Mouse (Mus musculus): ENCODE measurements at regions not wholly inside any gene's neighbourhood (a gene's known extent, or its start where the extent isn't known, plus 50 kb on each side); places are given as distances from the start of the nearest gene placed in this dataset.

- H3K9me3 ChIP-seq (ENCODE audit: control insufficient read depth, low read length) = no peaks in the 10 kb centered on the region
- H3K4me3 ChIP-seq (ENCODE audit: insufficient read depth in 1 of 2, low read depth in 2 of 2, low read length in 2 of 2) = no peak overlapping the region
- no peak for ATAC-seq (ENCODE audit: insufficient read depth)
- H3K27ac ChIP-seq = no peak overlapping the region
- H3K4me2 ChIP-seq (ENCODE audit: low read depth) = no peak overlapping the region
- WGBS (ENCODE audit: insufficient replicate concordance) = 37% methylated on average over 12 of the region's 12 CpGs
- no peaks in the 10 kb centered on the region for H3K27me3 ChIP-seq (ENCODE audit: control insufficient read depth, insufficient read depth, low read length)
- no peak overlapping the region for H3K9ac ChIP-seq (replicated peaks)
- H3K4me1 ChIP-seq (replicated peaks; ENCODE audit: control insufficient read depth in 2 of 2, insufficient read depth in 2 of 2, low read length in 1 of 2) = no peaks in the 10 kb centered on the region
- no peak for TF ChIP-seq EP300 (IDR thresholded peaks at IDR 0.05; ENCODE audit: low read depth)
- TF ChIP-seq CTCF (IDR thresholded peaks at IDR 0.05; ENCODE audit: low read depth) = no peak
- DNase-seq (ENCODE audit: low read depth in 3 of 3, low spot score in 3 of 3) = no peak
- no peaks in the 10 kb centered on the region for H3K36me3 ChIP-seq (replicated peaks; ENCODE audit: control insufficient read depth, insufficient read depth, low read depth)
These were observed 75.6 kb downstream of the Otud1 start for GRCm38 (mm10) chr2:19732922-19733859.

DNA sequence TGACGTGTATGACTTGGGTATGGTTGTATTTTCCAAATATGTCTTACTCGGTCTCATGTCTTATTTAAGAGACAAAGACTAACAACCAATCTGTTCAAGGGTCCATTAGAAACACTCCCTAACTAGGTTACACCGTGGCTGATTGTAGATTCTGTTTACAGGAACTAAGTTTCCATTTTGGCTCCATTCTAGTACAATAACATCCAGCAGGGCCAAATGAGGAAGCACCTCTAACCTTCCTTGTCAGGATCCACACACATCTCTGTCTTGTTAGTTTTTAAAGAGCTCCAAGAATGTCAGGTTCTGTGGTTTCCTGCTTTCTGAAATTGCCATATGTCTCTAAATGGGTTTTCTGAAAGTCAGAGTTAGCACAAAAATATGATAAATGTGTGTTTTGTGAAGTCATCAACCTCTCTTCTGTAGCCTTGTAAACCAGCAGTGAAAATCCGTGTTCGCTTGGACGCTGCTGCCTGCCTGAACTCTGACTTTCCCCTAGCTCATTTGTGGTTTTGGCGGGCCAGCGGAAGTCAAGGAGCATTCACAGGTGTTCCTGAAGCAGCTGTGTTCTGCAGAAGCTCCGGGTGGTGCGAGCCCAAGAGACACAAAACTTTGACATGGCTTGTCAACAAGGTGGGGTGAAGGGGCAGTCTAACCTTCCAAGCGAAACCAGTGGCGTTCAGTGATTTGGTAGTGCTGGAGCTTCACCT, 76.8 kb downstream of the Otud1 start:
- no peak overlapping the region for H3K27ac ChIP-seq
- ATAC-seq (ENCODE audit: insufficient read depth) = no peak
- H3K4me3 ChIP-seq (ENCODE audit: insufficient read depth in 1 of 2, low read depth in 2 of 2, low read length in 2 of 2) = no peak overlapping the region
- no peaks in the 10 kb centered on the region for H3K27me3 ChIP-seq (ENCODE audit: control insufficient read depth, insufficient read depth, low read length)
- WGBS (ENCODE audit: insufficient replicate concordance) = 45% methylated on average over 12 of the region's 12 CpGs
- no peak overlapping the region for H3K9ac ChIP-seq (replicated peaks)
- H3K4me2 ChIP-seq (ENCODE audit: low read depth) = no peak overlapping the region
- no peaks in the 10 kb centered on the region for H3K9me3 ChIP-seq (ENCODE audit: control insufficient read depth, low read length)
- no peaks in the 10 kb centered on the region for H3K36me3 ChIP-seq (replicated peaks; ENCODE audit: control insufficient read depth, insufficient read depth, low read depth)
- TF ChIP-seq EP300 (IDR thresholded peaks at IDR 0.05; ENCODE audit: low read depth) (no peak), CTCF (IDR thresholded peaks at IDR 0.05; ENCODE audit: low read depth) (no peak)
- H3K4me1 ChIP-seq (replicated peaks; ENCODE audit: control insufficient read depth in 2 of 2, insufficient read depth in 2 of 2, low read length in 1 of 2) = no peaks in the 10 kb centered on the region
- DNase-seq (ENCODE audit: low read depth in 3 of 3, low spot score in 3 of 3) = no peak

DNA sequence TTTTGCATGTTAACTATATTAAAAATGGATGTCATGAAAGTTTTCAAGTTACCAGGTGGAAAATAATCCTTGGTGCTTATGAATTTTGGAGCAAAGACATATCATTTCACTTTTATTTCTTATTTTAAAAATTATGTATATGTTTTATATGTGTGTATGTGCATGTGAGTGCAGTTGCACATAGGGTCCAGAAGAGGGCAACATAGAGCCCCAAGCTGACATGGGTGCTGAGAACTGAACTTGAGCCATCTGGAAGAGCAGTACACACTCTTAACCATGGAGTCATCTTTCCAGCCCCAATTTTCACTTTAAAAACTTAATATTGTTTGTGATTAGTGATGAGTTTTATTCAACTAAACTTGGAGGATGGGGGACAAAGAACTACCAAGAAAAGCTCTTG, 84.0 kb downstream of the Otud1 start:
- ATAC-seq (ENCODE audit: insufficient read depth) = no peak
- H3K4me1 ChIP-seq (replicated peaks; ENCODE audit: control insufficient read depth in 2 of 2, insufficient read depth in 2 of 2, low read length in 1 of 2) = peaks cover 0 to 6% of the 10 kb centered on the region in 2 experiments; a peak in 1 of 4 replicates
- H3K9ac ChIP-seq (replicated peaks) = no peak overlapping the region
- TF ChIP-seq CTCF (IDR thresholded peaks at IDR 0.05; ENCODE audit: low read depth) = peak; percentile 44; the same call in 1 of the 2 replicates
- no peak for TF ChIP-seq EP300 (IDR thresholded peaks at IDR 0.05; ENCODE audit: low read depth)
- H3K27me3 ChIP-seq (ENCODE audit: control insufficient read depth, insufficient read depth, low read length) = no peaks in the 10 kb centered on the region
- no peak overlapping the region for H3K4me3 ChIP-seq (ENCODE audit: insufficient read depth in 1 of 2, low read depth in 2 of 2, low read length in 2 of 2)
- DNase-seq (ENCODE audit: low read depth in 3 of 3, low spot score in 3 of 3) = no peak
- no peak overlapping the region for H3K27ac ChIP-seq
- H3K4me2 ChIP-seq (ENCODE audit: low read depth) = no peak overlapping the region
- no peaks in the 10 kb centered on the region for H3K36me3 ChIP-seq (replicated peaks; ENCODE audit: control insufficient read depth, insufficient read depth, low read depth)
- H3K9me3 ChIP-seq (ENCODE audit: control insufficient read depth, low read length) = no peaks in the 10 kb centered on the region

- WGBS (ENCODE audit: insufficient replicate concordance) = 69% methylated on average over 4 of the region's 4 CpGs
- Histone ChIP-seq H3K36me3 (replicated peaks; ENCODE audit: control insufficient read depth, insufficient read depth, low read depth) (no peaks in the 10 kb centered on the region), H3K4me3 (ENCODE audit: insufficient read depth in 1 of 2, low read depth in 2 of 2, low read length in 2 of 2) (no peak overlapping the region), H3K27me3 (ENCODE audit: control insufficient read depth, insufficient read depth, low read length) (no peaks in the 10 kb centered on the region), H3K9ac (replicated peaks) (no peak overlapping the region), H3K4me2 (ENCODE audit: low read depth) (no peak overlapping the region), H3K4me1 (replicated peaks; ENCODE audit: control insufficient read depth in 2 of 2, insufficient read depth in 2 of 2, low read length in 1 of 2) (peaks cover 0 to 6% of the 10 kb centered on the region in 2 experiments; a peak in 1 of 4 replicates), H3K9me3 (ENCODE audit: control insufficient read depth, low read length) (no peaks in the 10 kb centered on the region), H3K27ac (no peak overlapping the region)
- ATAC-seq (ENCODE audit: insufficient read depth) (no peak), DNase-seq (ENCODE audit: low read depth in 3 of 3, low spot score in 3 of 3) (no peak)
- TF ChIP-seq EP300 (IDR thresholded peaks at IDR 0.05; ENCODE audit: low read depth) = no peak
- no peak for TF ChIP-seq CTCF (IDR thresholded peaks at IDR 0.05; ENCODE audit: low read depth)
These were observed 85.9 kb downstream of the Otud1 start for GRCm38 (mm10) chr2:19743467-19743866.
